Mouse (Mus musculus): ENCODE results near the gene Sncb.
"Not testable (repeated sequence)": the region's sequence is repeated elsewhere in the genome, so short reads cannot be mapped to it uniquely, and the experiment has no call there.

The Sncb gene

GRCm38 (mm10) chr13:54766192-54766768 lies at the start of gene Sncb:
Gene Sncb (minus strand): TSS chr13:54766595.
- peak; percentile 86 for DNase-seq (ENCODE audit: low spot score)

- no peak for DNase-seq (ENCODE audit: low spot score)
Measured at GRCm38 (mm10) chr13:54813381-54813780, 47.0 kb upstream of the Sncb start.

- no peak for DNase-seq (ENCODE audit: low spot score)
Measured at GRCm38 (mm10) chr13:54811476-54811875, 45.1 kb upstream of the Sncb start.

- DNase-seq (ENCODE audit: low spot score): no peak
Measured at GRCm38 (mm10) chr13:54808067-54808466, 41.7 kb upstream of the Sncb start.

GRCm38 (mm10) chr13:54806434-54806976 lies 40.1 kb upstream of the Sncb start:
- DNase-seq (ENCODE audit: low spot score): no peak

GRCm38 (mm10) chr13:54805134-54805838 lies 38.9 kb upstream of the Sncb start:
- no peak for DNase-seq (ENCODE audit: low spot score)

GRCm38 (mm10) chr13:54803010-54803409 lies 36.6 kb upstream of the Sncb start:
- no peak for DNase-seq (ENCODE audit: low spot score)

GRCm38 (mm10) chr13:54800206-54800605 lies 33.8 kb upstream of the Sncb start:
- DNase-seq (ENCODE audit: low spot score): no peak

- DNase-seq (ENCODE audit: low spot score): peak; percentile 85
Measured at GRCm38 (mm10) chr13:54799701-54800100, 33.3 kb upstream of the Sncb start.

- DNase-seq (ENCODE audit: low spot score): peak; percentile 64
Measured at GRCm38 (mm10) chr13:54798740-54799139, 32.3 kb upstream of the Sncb start.

GRCm38 (mm10) chr13:54797861-54798643 lies 31.7 kb upstream of the Sncb start:
- DNase-seq (ENCODE audit: low spot score): peak; percentile 44

GRCm38 (mm10) chr13:54797356-54797755 lies 31.0 kb upstream of the Sncb start:
- DNase-seq (ENCODE audit: low spot score): peak; percentile 62

- DNase-seq (ENCODE audit: low spot score): no peak
Measured at GRCm38 (mm10) chr13:54794843-54795242, 28.4 kb upstream of the Sncb start.

- DNase-seq (ENCODE audit: low spot score): peak; percentile 55
Measured at GRCm38 (mm10) chr13:54794002-54794577, 27.7 kb upstream of the Sncb start.

GRCm38 (mm10) chr13:54792259-54793230 lies 26.1 kb upstream of the Sncb start:
- DNase-seq (ENCODE audit: low spot score): no peak

GRCm38 (mm10) chr13:54789561-54790397 lies 23.4 kb upstream of the Sncb start:
- peak; percentile 57 for DNase-seq (ENCODE audit: low spot score)

- peak; percentile 97 for DNase-seq (ENCODE audit: low spot score)
Measured at GRCm38 (mm10) chr13:54788740-54789560, 22.6 kb upstream of the Sncb start, which contains the start of gene Tspan17. Gene Tspan17 (plus strand): TSS chr13:54789377.

- not testable (repeated sequence) for DNase-seq (ENCODE audit: low spot score)
Measured at GRCm38 (mm10) chr13:54787591-54787990, 21.2 kb upstream of the Sncb start.

- no peak for DNase-seq (ENCODE audit: low spot score)
Measured at GRCm38 (mm10) chr13:54783698-54784097, 17.3 kb upstream of the Sncb start, which contains the start of gene Eif4e1b. Gene Eif4e1b (plus strand): TSS chr13:54783998.
